In genomic region chr6:72623661-72624402, GRCm38 (mm10) we compare ENCODE assay signal across 12 mouse cellular contexts. TPM values are rescaled to one million over a fixed set of nuclear protein-coding genes. Genes with fewer than 3 reads are reported as not detected.
A peak's percentile ranks its signal among the peaks of the same experiment; 100 is the strongest.
DNase-seq lines count a peak whose midpoint lies in the region; ATAC-seq lines count a peak whose summit lies in the region.
"Had no signal": no experiment of that assay in that cellular context is flagged by ENCODE, and none has a peak within 500 bp of the region (broad histone marks: within the 10 kb centered on the region; RNA-seq: fewer than 3 reads in every experiment).

No protein-coding gene starts in this region.

- H3K27me3 ChIP-seq in heart, embryonic 10.5 days (ENCODE audit: insufficient read depth, poor library complexity, severe bottlenecking): no peaks in the 10 kb centered on the region
- H3K27me3 ChIP-seq: heart, embryonic 13.5 days; lung, embryonic 15.5 days had no signal

- DNase-seq in heart, adult 18-20 months: peak; percentile 52 to 58
- DNase-seq in heart, embryonic 10.5 days (ENCODE audit: low spot score): no peak
- peak; percentile 71 for DNase-seq in ovary, adult 18-20 months (ENCODE audit: low spot score)
- no peak for DNase-seq in ovary, postnatal 10 days (ENCODE audit: low spot score)
- peak; percentile 24 to 31 for DNase-seq in heart, postnatal 36 days
- peak; percentile 65 for DNase-seq in testis, postnatal 14 days (ENCODE audit: low spot score)
- DNase-seq in frontal cortex, postnatal 25 days (ENCODE audit: low spot score in 2 of 2): no peak
- DNase-seq: midbrain, embryonic 14.5 days had no signal

- no peak overlapping the region for H3K27ac ChIP-seq in heart, embryonic 10.5 days
- H3K27ac ChIP-seq: heart, embryonic 13.5 days; lung, embryonic 15.5 days had no signal

- WGBS in heart, embryonic 10.5 days: 86% methylated on average over 8 of the region's 8 CpGs

- no peak for ATAC-seq in inflammation-experienced regulatory T-cells, adult 6 months
- ATAC-seq: intestine, embryonic 16.5 days had no signal

- 0 out of 2 replicates have a peak, but pooled peaks cover 7% of the 10 kb centered on the region for H3K4me1 ChIP-seq in heart, embryonic 10.5 days

- no peaks in the 10 kb centered on the region for H3K9me3 ChIP-seq in heart, embryonic 10.5 days
- H3K9me3 ChIP-seq: heart, embryonic 13.5 days; lung, embryonic 15.5 days had no signal

- H3K36me3 ChIP-seq in heart, embryonic 10.5 days: peaks cover 28% of the 10 kb centered on the region

- no peak overlapping the region for H3K4me3 ChIP-seq in heart, embryonic 10.5 days
- H3K4me3 ChIP-seq: heart, embryonic 13.5 days; lung, embryonic 15.5 days had no signal

- intact Hi-C loops in heart, postnatal 36 days (cut with DNase I): no loop called here

RNA-seq across cellular contexts. Expression of gene Tgoln1, which starts 7.0 kb away (rescaled TPM):
- total RNA-seq in heart, adult 18-20 months (2021): 10 to 100 TPM; 61.4 to 72.6 TPM
- 27.9 and 29.1 TPM in 2 replicates for polyA plus RNA-seq in heart, embryonic 10.5 days (2016; fragmentation: Nextera tagmentation; extraction: Ambion mirVana)
- 10 to 100 TPM; 56.9 to 61.9 TPM for total RNA-seq in heart, postnatal 36 days (2021)
- 100 to 1,000 TPM; 103 to 111 (median 108) TPM for polyA plus RNA-seq in inflammation-experienced regulatory T-cells, adult 6 months (2017; shearing (Covaris generic))

RNA-seq across cellular contexts. Expression of gene Retsat, which starts 25.6 kb away (rescaled TPM):
- 100 to 1,000 TPM; 199 to 208 TPM for total RNA-seq in heart, adult 18-20 months (2021)
- 13.5 and 17.0 TPM in 2 replicates for polyA plus RNA-seq in heart, embryonic 10.5 days (2016; fragmentation: Nextera tagmentation; extraction: Ambion mirVana)
- 100 to 1,000 TPM; 185 to 218 TPM for total RNA-seq in heart, postnatal 36 days (2021)
- polyA plus RNA-seq in inflammation-experienced regulatory T-cells, adult 6 months (2017; shearing (Covaris generic)): 1 to 10 TPM; 3.9 to 5.5 (median 4.1) TPM

RNA-seq across cellular contexts. Expression of gene Elmod3, which starts 25.6 kb away (rescaled TPM):
- 10 to 100 TPM; 11.6 to 12.6 TPM for total RNA-seq in heart, adult 18-20 months (2021)
- polyA plus RNA-seq in heart, embryonic 10.5 days (2016; fragmentation: Nextera tagmentation; extraction: Ambion mirVana): 12.9 and 13.3 TPM in 2 replicates
- total RNA-seq in heart, postnatal 36 days (2021): 10 to 100 TPM; 13.8 to 20.0 TPM
- 10 to 100 TPM; 13.7 to 24.3 (median 20.6) TPM for polyA plus RNA-seq in inflammation-experienced regulatory T-cells, adult 6 months (2017; shearing (Covaris generic))

Comparison
In these comparisons a context has a peak if more than half of its experiments do, and no peak if none do; other contexts are left out.
1. DNase-seq: peak in heart, adult 18-20 months (2 of 2), ovary, adult 18-20 months (single experiment), heart, postnatal 36 days (2 of 2) and testis, postnatal 14 days (single experiment); none in heart, embryonic 10.5 days (single experiment), ovary, postnatal 10 days (single experiment) and frontal cortex, postnatal 25 days (0 of 2).